Mouse (Mus musculus) heart, adult 2 months (tissue): ENCODE results near the gene Troap.

Experiments used
- CTCF ChIP-seq: fragments of 200-600 bp; IDR thresholded peaks from 2 replicates; pipeline ENCODE4 v1.8.1; 2022; ENCODE audit warnings: antibody characterized with exemption, mild to moderate bottlenecking, moderate library complexity
- EP300 ChIP-seq: fragments of 200-500 bp; IDR thresholded peaks from 2 replicates; pipeline ENCODE4 v1.6.1; 2011; ENCODE audit warnings: low read depth, low read length, control low read depth; ENCODE audit not compliant: insufficient read depth
- POLR2A ChIP-seq: fragments of 200-500 bp; IDR thresholded peaks from 2 replicates; pipeline ENCODE4 v1.6.1; 2011; ENCODE audit warnings: mild to moderate bottlenecking, low read depth, low read length, control low read depth; ENCODE audit not compliant: insufficient read depth

GRCm38 (mm10) chr15:99120814-99121213 is 46.4 kb downstream of the Troap start:
- TF ChIP-seq CTCF (no peak), POLR2A (no peak), EP300 (no peak)
